Mouse (Mus musculus) stomach, postnatal 0 days (tissue): ENCODE measurements at regions not wholly inside any gene's neighbourhood (a gene's known extent, or its start where the extent isn't known, plus 50 kb on each side); places are given as distances from the start of the nearest gene placed in this dataset.

ENCODE experiments used
- ATAC-seq: fragments of 200-750 bp; cut with Nextera tagmentation; 2 replicates; pipeline ENCODE4 v1.8.0; 2017; ENCODE audit not compliant: low FRiP score, low TSS enrichment
- DNase-seq: peaks from one replicate; pipeline ENCODE4 v3.0.0-alpha.2; 2016; ENCODE audit warnings: low spot score
- H3K27ac ChIP-seq: fragments of 300-500 bp; sonication (generic); replicated peaks from 2 replicates; pipeline ENCODE4 v1.5.1; 2014; ENCODE audit warnings: mild to moderate bottlenecking, control low read depth
- H3K27me3 ChIP-seq: fragments of 300-500 bp; sonication (generic); 2 replicates; pipeline ENCODE4 v1.6.1; 2014; ENCODE audit warnings: low read length; ENCODE audit not compliant: control insufficient read depth, insufficient read depth
- H3K36me3 ChIP-seq: fragments of 300-500 bp; sonication (generic); 2 replicates; pipeline ENCODE4 v1.6.1; 2014; ENCODE audit warnings: low read length, mixed read lengths; ENCODE audit not compliant: control insufficient read depth, insufficient read depth
- H3K4me1 ChIP-seq: fragments of 300-500 bp; sonication (generic); replicated peaks from 2 replicates; pipeline ENCODE4 v1.6.1; 2014; ENCODE audit warnings: antibody characterized with exemption; ENCODE audit not compliant: control insufficient read depth, insufficient read depth
- H3K4me2 ChIP-seq: fragments of 300-500 bp; sonication (generic); replicated peaks from 2 replicates; pipeline ENCODE4 v1.6.1; 2014; ENCODE audit warnings: low read depth, mild to moderate bottlenecking, control low read depth, moderate library complexity
- H3K4me3 ChIP-seq: fragments of 300-500 bp; sonication (generic); 2 replicates; pipeline ENCODE4 v1.5.1; 2014; ENCODE audit warnings: low read depth, low read length, control low read depth
- H3K9ac ChIP-seq: fragments of 300-500 bp; sonication (generic); 2 replicates; pipeline ENCODE4 v1.6.1; 2014; ENCODE audit warnings: mild to moderate bottlenecking, low read length, control low read depth, mixed read lengths
- H3K9me3 ChIP-seq: fragments of 300-500 bp; sonication (generic); 2 replicates; pipeline ENCODE4 v1.6.1; 2016; ENCODE audit warnings: low read length; ENCODE audit not compliant: control insufficient read depth
- CTCF ChIP-seq: IDR thresholded peaks from 2 replicates; pipeline ENCODE4 v1.5.1; 2016; ENCODE audit warnings: antibody characterized with exemption, low read depth, mild to moderate bottlenecking, moderate library complexity
- EP300 ChIP-seq: optimal IDR thresholded peaks from 2 replicates; pipeline ENCODE3; 2016; ENCODE audit warnings: antibody characterized with exemption
- WGBS: fragments of 180-500 bp; shearing (Covaris S2); extraction: QIAGEN DNeasy Blood & Tissue Kit; methylation state at CpG from one replicate; pipeline ENCODE4 v1.1.7; 2014; 5-methylcytosine and 5-hydroxymethylcytosine counted together

DNA sequence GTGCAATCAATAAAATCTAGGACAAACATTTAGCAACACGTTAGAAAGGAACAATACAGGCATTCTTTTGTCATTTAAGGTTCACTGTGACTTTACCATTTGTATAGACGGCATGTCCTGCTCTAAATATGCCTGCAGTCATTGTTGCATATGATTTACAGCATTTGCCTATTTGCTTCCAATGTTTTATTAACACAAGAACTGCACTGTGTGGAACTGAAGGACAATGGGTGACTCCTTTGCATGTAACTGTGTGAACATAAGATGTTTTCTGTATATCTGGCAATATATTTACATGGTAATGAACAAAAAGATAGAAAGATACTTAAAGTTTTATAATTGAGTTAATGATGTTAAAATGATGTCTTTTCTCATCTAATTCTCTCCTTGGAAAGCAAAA lies 57.1 kb downstream of the Pou4f1 start:
- Histone ChIP-seq H3K9ac (no peak overlapping the region), H3K4me1 (no peaks in the 10 kb centered on the region), H3K27me3 (no peaks in the 10 kb centered on the region), H3K4me2 (no peak overlapping the region), H3K27ac (no peak overlapping the region), H3K36me3 (no peaks in the 10 kb centered on the region), H3K4me3 (no peak overlapping the region), H3K9me3 (no peaks in the 10 kb centered on the region)
- WGBS = 16% methylated on average over 2 of the region's 2 CpGs
- DNase-seq = no peak
- no peak for ATAC-seq
- TF ChIP-seq CTCF (no peak), EP300 (no peak)

DNA sequence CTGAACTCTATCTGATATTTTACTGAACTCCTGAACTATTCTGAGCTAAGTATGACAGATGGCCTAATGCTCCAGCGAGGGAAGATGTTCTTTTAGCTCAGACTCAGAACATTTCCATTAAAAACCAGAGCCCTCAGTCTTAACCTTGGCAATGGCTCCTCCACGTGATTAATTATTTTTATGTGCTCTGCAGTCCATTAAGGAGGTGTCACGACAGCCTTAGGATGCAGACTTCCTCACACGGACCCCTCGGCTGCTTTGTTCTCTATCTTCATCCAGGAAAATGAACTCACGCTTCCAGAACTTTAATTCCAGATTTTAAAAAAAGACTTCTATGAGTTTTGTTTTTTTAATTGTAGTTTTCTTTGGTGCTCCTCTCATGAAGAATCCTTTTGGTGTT lies 57.5 kb downstream of the Pou4f1 start:
- DNase-seq (no peak), ATAC-seq (no peak)
- H3K27ac ChIP-seq = no peak overlapping the region
- no peaks in the 10 kb centered on the region for H3K36me3 ChIP-seq
- TF ChIP-seq CTCF = no peak
- no peaks in the 10 kb centered on the region for H3K9me3 ChIP-seq
- 27% methylated on average over 6 of the region's 6 CpGs for WGBS
- no peak overlapping the region for H3K9ac ChIP-seq
- no peaks in the 10 kb centered on the region for H3K27me3 ChIP-seq
- no peaks in the 10 kb centered on the region for H3K4me1 ChIP-seq
- H3K4me2 ChIP-seq = no peak overlapping the region
- no peak overlapping the region for H3K4me3 ChIP-seq

DNA sequence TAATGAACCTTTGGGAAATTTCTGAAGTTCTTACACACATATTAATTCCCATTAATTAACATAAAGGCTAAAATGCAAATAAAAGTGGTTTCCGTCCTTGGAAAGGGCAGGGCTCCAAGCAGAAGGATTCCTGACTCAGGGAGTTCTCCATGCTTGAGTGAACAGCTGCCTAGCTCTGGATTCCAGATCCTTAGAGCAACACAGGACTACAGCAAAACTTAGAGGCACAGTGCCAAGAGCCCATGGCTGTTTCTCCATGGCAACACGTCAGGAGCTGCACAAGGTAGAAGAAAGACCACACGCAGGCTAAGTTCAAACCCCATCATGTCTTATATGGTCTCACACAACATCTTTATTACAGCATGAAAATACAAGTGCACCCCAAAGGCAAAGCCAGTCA lies 61.7 kb downstream of the Pou4f1 start:
- H3K9ac ChIP-seq = no peak overlapping the region
- H3K4me2 ChIP-seq = no peak overlapping the region
- H3K36me3 ChIP-seq = no peaks in the 10 kb centered on the region
- ATAC-seq (no peak), DNase-seq (no peak)
- TF ChIP-seq CTCF = no peak
- TF ChIP-seq EP300 = no peak
- no peaks in the 10 kb centered on the region for H3K9me3 ChIP-seq
- WGBS = 56% methylated on average over 3 of the region's 3 CpGs
- H3K27me3 ChIP-seq = no peaks in the 10 kb centered on the region
- H3K4me1 ChIP-seq = no peaks in the 10 kb centered on the region
- no peak overlapping the region for H3K27ac ChIP-seq
- H3K4me3 ChIP-seq = no peak overlapping the region

DNA sequence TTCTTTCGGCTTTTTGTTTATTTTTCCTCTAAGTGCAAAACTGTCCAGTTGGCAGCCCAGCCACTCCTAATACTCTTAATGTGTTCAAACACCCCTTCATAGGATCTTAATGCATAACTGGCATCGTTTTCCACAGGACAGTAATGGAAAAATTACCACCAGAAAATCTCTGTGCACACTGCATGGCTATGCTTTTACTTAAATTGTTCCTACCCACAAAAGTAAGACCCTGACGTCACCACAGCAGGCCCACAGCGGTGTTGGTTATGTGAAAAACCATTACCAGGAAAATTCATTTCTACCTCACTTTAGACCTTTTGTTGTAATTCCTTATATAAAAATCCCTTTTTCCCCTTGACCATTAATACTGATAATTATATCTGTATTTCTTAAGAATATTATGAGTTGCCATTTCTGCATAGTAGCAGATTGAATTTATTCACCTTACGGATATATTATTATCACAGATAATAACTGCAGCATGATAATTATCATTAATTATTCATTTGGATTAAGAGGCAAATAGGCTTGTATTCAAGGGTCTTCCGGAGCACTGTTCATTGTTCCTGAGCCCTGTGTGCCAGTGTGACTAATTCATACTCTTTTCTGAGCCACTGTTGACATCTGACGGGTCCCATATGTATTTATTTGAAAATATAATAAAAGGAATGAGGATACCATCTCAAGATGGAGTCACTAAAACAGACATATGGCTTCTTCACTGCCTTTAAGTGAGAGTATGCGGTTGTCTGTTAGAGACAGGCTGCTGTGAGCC lies 78.3 kb downstream of the Pou4f1 start:
- no peaks in the 10 kb centered on the region for H3K27me3 ChIP-seq
- 74% methylated on average over 8 of the region's 8 CpGs for WGBS
- no peak overlapping the region for H3K9ac ChIP-seq

DNA sequence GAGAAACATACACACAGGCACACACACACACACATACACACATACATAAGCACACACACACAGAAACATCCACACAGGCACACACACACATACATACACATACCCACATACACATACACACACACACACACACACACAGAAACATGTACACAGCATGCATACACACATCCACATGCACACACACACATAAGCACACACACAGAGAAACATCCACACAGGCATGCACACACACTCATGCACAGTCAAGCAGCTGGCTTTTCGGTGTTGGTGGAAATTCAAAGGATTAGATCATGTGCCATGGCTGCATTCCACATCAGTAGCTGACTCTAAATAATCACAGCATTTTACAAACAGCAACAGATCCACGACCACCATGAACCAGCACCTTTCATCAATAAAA lies 78.9 kb downstream of the Pou4f1 start:
- H3K9me3 ChIP-seq = no peaks in the 10 kb centered on the region
- H3K27me3 ChIP-seq = no peaks in the 10 kb centered on the region
- WGBS = 50% methylated on average over 2 of the region's 2 CpGs
- no peak overlapping the region for H3K9ac ChIP-seq
- no peak overlapping the region for H3K4me3 ChIP-seq
- no peak for ATAC-seq
- TF ChIP-seq EP300 (no peak), CTCF (no peak)
- H3K27ac ChIP-seq = no peak overlapping the region
- H3K36me3 ChIP-seq = no peaks in the 10 kb centered on the region
- H3K4me2 ChIP-seq = no peak overlapping the region
- no peaks in the 10 kb centered on the region for H3K4me1 ChIP-seq
- DNase-seq = no peak

More for the DNA sequence above, 78.3 kb downstream of the Pou4f1 start:
- no peak overlapping the region for H3K4me2 ChIP-seq
- H3K4me1 ChIP-seq = no peaks in the 10 kb centered on the region
- H3K27ac ChIP-seq = no peak overlapping the region
- DNase-seq (no peak), ATAC-seq (no peak)
- no peaks in the 10 kb centered on the region for H3K9me3 ChIP-seq
- H3K4me3 ChIP-seq = no peak overlapping the region
- no peak for TF ChIP-seq EP300
- TF ChIP-seq CTCF = no peak
- H3K36me3 ChIP-seq = no peaks in the 10 kb centered on the region

DNA sequence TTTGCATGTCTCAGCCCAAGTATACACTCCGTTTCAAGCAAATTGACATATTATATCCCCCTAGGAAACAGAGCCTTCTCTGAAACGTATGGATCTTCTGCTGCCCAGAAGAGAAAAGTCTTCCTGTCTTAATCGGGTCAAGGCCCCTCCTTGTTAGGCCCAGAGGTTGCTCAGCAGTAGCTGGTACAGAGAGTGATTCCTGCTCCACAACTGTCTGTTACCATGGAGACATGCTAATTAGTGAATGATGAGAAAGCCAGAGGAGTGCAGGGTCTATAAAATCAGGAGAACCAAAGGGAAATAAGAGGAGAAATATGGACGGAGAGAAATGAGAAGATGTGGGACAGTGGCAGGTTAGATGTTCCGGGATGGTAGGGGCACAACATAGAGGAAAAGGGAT lies 86.8 kb downstream of the Pou4f1 start:
- Histone ChIP-seq H3K36me3 (no peaks in the 10 kb centered on the region), H3K4me3 (no peak overlapping the region), H3K9ac (no peak overlapping the region), H3K27ac (no peak overlapping the region), H3K4me1 (no peaks in the 10 kb centered on the region), H3K9me3 (no peaks in the 10 kb centered on the region), H3K27me3 (no peaks in the 10 kb centered on the region), H3K4me2 (no peak overlapping the region)
- DNase-seq (no peak), ATAC-seq (no peak)
- no peak for TF ChIP-seq CTCF
- no peak for TF ChIP-seq EP300
- WGBS = 70% methylated on average over 5 of the region's 5 CpGs
